Mouse (Mus musculus) kidney, adult 2 months (tissue): ENCODE measurements around the gene Adam11.

ENCODE experiments used
- CTCF ChIP-seq: fragments of 200-500 bp; conservative IDR thresholded peaks from 2 replicates; pipeline ENCODE4 v1.5.1; 2011; ENCODE audit warnings: low read depth, mild to moderate bottlenecking, control low read depth, low read length, moderate library complexity, mixed read lengths; ENCODE audit not compliant: insufficient read depth, insufficient read length
- POLR2A ChIP-seq: fragments of 200-500 bp; IDR thresholded peaks from one replicate; pipeline ENCODE4 v1.6.1; 2011; ENCODE audit warnings: low read depth, low read length, control low read depth

- no peak for TF ChIP-seq POLR2A
- TF ChIP-seq CTCF, result no peak
Observed at GRCm38 (mm10) chr11:102771916-102772714, 10.9 kb downstream of the Adam11 start.
